Mouse (Mus musculus): ENCODE data around the gene Lipt1.

Lipt1 gene

DNA sequence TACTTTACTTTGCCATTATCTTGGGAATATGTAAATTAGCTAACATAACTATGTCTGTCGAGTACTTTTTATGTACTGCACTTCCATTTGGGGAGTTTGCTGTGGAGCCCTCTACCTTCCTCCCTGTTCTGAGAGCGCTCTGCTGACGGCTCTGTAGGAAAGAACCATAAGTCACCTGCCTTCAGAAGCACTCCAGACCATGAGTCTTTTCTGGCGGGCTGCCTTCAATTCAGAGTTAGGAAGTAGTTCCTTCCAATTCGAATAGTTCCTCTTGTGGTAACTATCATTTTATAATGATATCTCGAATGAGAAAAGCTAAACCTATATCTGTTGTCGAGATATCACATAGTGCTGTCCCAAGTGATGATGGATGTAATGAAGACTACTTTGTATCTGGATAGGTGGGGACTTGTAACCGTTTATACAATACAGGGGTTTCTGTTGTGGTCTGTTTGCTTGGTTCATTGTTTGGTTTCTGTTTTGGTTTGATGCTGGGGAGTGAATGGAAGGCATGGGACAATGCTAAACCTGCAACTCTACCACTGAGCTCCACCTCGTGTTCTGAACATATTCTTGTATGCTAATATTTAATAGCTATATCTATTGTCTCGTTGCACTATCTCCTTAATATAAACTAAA lies 3.7 kb upstream of the Lipt1 start:
- Histone ChIP-seq H3K4me3 (replicated peaks; ENCODE audit: low read length) (no peak overlapping the region), H3K36me3 (ENCODE audit: insufficient read depth, low read length) (no peaks in the 10 kb centered on the region), H3K27me3 (ENCODE audit: insufficient read depth, low read length) (peaks cover 7% of the 10 kb centered on the region), H3K9me3 (ENCODE audit: low read length) (no peaks in the 10 kb centered on the region), H3K4me1 (replicated peaks; ENCODE audit: low read depth, low read length) (peaks cover 25% of the 10 kb centered on the region)
- no peak for TF ChIP-seq NANOG (IDR thresholded peaks at IDR 0.05; ENCODE audit: borderline replicate concordance, low read length)
- no peak for TF ChIP-seq CTCF (conservative IDR thresholded peaks at IDR 0.05; ENCODE audit: low read length)
- no peak for TF ChIP-seq POU5F1 (IDR thresholded peaks at IDR 0.05; ENCODE audit: borderline replicate concordance, low read length)

DNA sequence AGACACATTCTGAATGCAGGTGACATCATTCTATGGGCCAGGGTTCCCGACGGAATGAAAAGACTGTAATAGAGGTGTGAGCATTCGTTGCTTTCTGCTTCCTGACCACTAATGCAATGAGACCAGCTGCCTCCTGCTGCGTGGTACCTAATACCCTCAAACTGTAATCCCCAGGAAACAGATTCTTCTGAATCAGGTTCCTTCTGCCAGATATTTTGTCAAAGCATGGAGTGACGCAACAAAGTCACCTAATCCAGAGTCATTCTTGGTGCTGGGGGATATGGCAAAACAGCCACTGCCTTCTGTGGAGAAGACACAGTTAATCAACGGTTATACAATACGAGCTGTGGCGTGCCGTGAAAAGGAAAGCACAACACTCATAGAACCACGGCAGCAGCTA lies 2.9 kb upstream of the Lipt1 start:
- no peak for TF ChIP-seq POU5F1 (IDR thresholded peaks at IDR 0.05; ENCODE audit: borderline replicate concordance, low read length)
- no peak for TF ChIP-seq CTCF (conservative IDR thresholded peaks at IDR 0.05; ENCODE audit: low read length)
- no peak for TF ChIP-seq NANOG (IDR thresholded peaks at IDR 0.05; ENCODE audit: borderline replicate concordance, low read length)
- no peaks in the 10 kb centered on the region for H3K9me3 ChIP-seq (ENCODE audit: low read length)
- peaks cover 31% of the 10 kb centered on the region for H3K4me1 ChIP-seq (replicated peaks; ENCODE audit: low read depth, low read length)
- H3K4me3 ChIP-seq (replicated peaks; ENCODE audit: low read length): no peak overlapping the region
- peaks cover 7% of the 10 kb centered on the region for H3K27me3 ChIP-seq (ENCODE audit: insufficient read depth, low read length)
- H3K36me3 ChIP-seq (ENCODE audit: insufficient read depth, low read length): no peaks in the 10 kb centered on the region

DNA sequence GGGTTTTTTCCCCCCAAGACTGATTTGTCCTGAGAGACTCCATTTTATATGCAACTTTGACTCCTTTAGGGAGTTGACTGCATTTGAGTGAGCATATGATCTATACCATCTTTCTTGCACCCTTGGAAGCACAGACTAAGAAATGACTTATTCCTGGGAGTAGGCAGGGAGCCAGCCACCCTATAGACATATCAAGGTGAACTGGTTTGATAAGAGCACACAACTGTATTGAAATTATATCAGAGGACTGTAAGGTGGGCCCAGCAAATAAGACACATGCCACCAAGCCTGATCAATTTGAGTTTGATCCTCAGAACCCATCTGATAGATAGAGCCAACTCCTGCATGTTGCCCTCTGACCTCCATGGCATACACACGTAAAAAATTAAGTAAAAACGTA lies 2.2 kb upstream of the Lipt1 start:
- H3K36me3 ChIP-seq (ENCODE audit: insufficient read depth, low read length): 0 out of 2 replicates have a peak, but pooled peaks cover 4% of the 10 kb centered on the region
- H3K27me3 ChIP-seq (ENCODE audit: insufficient read depth, low read length): peaks cover 7% of the 10 kb centered on the region
- no peak for TF ChIP-seq POU5F1 (IDR thresholded peaks at IDR 0.05; ENCODE audit: borderline replicate concordance, low read length)
- TF ChIP-seq CTCF (conservative IDR thresholded peaks at IDR 0.05; ENCODE audit: low read length): no peak
- TF ChIP-seq NANOG (IDR thresholded peaks at IDR 0.05; ENCODE audit: borderline replicate concordance, low read length): no peak
- peaks cover 27% of the 10 kb centered on the region for H3K4me1 ChIP-seq (replicated peaks; ENCODE audit: low read depth, low read length)
- H3K4me3 ChIP-seq (replicated peaks; ENCODE audit: low read length): no peak overlapping the region
- no peaks in the 10 kb centered on the region for H3K9me3 ChIP-seq (ENCODE audit: low read length)

DNA sequence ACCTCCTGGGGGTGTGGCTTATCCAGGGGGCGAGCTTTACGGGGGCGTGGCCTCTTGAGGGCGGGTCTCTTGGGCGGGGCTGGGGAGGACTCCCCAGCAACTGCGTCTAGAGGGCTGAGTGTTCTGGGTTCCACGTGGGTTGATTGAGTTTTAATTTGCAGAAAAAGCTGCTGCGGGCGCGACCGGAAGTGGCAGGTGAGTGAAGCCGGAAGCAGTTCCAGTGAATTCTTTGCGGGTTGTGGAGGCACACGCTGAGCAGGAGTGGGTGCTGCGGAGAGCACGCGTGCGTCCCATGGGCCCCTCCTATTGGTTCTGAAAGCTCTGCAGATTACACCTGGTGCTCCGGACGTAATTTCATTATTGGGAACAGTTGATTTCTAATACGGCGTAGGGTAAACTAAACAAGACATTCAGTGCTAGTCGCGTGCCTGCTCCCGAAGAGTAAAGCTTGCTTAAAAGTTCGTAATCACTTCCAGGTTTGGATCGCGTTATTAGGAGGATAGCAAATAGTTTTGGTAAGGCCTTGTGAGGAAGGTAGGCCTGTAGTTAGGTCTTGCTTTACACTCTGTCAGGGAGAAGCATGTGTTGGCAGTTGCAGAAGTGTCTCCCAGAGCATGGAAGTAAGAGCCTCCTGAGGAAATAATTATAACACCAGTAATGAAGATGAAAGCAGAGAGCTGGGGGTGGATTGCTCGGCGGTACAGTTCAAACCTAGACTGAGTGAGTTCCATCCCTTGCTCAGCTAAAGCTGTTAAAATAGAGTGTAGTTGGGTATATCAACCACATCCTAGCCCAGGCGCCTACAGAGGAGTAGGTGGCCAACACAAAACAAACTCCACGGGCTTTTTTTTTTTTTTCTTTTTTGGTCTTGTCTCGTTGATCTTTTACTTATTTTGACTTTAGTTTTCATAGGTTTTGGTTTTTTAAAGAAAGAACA lies 861 bp downstream of the Lipt1 start:
- TF ChIP-seq POU5F1 (IDR thresholded peaks at IDR 0.05; ENCODE audit: borderline replicate concordance, low read length): no peak
- no peak for TF ChIP-seq NANOG (IDR thresholded peaks at IDR 0.05; ENCODE audit: borderline replicate concordance, low read length)
- no peak for TF ChIP-seq CTCF (conservative IDR thresholded peaks at IDR 0.05; ENCODE audit: low read length)
- Histone ChIP-seq H3K27me3 (ENCODE audit: insufficient read depth, low read length) (peaks cover 7% of the 10 kb centered on the region), H3K9me3 (ENCODE audit: low read length) (no peaks in the 10 kb centered on the region), H3K4me1 (replicated peaks; ENCODE audit: low read depth, low read length) (peaks cover 28% of the 10 kb centered on the region), H3K36me3 (ENCODE audit: insufficient read depth, low read length) (peaks cover 30% of the 10 kb centered on the region), H3K4me3 (replicated peaks; ENCODE audit: low read length) (peak overlapping the region; percentile 81)

DNA sequence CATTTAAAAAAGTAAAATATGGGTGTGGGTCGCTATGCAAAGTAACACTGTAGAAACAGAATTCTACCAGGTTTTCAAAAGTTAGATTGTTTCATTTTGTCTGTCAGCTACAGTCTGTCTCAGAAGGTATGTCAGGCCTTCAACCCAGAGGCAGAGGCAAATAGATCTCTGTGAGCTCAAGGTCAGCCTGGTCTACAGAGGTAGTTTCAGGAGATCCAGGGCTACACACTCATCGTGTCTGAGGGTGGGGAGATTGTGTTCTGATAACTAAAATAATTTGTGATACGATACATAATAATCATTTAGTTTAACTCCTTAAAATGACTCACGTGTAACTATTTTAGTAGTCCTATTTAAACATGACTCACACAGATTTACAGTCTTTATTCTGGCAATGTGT lies 1.6 kb downstream of the Lipt1 start:
- H3K9me3 ChIP-seq (ENCODE audit: low read length): no peaks in the 10 kb centered on the region
- no peak for TF ChIP-seq NANOG (IDR thresholded peaks at IDR 0.05; ENCODE audit: borderline replicate concordance, low read length)
- peaks cover 33% of the 10 kb centered on the region for H3K4me1 ChIP-seq (replicated peaks; ENCODE audit: low read depth, low read length)
- H3K36me3 ChIP-seq (ENCODE audit: insufficient read depth, low read length): peaks cover 38% of the 10 kb centered on the region
- peaks cover 7% of the 10 kb centered on the region for H3K27me3 ChIP-seq (ENCODE audit: insufficient read depth, low read length)
- peak overlapping the region; percentile 81 for H3K4me3 ChIP-seq (replicated peaks; ENCODE audit: low read length)

DNA sequence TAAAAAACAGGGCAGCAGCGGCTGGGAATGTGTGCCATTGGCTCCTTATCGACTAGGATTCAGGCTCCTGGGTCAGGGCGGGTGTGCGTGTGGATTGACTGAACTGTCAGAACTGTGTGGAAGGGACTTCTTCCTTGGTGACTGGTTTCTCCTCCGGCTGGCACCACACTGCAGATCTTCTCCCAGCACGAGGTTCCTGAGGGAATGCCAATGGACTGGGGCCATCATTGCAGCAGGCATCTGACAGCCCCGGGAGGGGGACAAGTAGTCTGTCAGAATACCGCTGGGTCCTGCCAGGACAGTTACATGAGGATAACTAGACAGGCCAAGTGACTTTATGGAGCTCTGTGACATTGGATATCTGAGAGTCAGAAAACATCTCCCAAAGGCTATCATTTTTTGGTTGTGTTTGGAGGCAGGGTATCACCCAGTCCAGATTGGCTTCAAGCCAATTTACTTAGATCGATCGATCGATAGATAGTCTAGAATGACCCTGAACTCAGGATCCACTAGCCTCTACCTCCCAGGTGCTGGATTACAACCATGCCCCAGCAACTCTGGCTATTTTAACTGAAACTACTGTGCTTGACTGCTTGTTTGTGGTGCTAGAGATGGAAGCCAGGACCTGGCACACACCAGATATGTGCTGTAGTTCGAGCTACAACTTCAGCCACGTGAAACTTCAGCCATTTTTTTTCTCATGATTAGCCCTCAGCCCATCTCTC lies 6.4 kb downstream of the Lipt1 start:
- Histone ChIP-seq H3K4me3 (replicated peaks; ENCODE audit: low read length) (no peak overlapping the region), H3K36me3 (ENCODE audit: insufficient read depth, low read length) (peaks cover 80% of the 10 kb centered on the region), H3K4me1 (replicated peaks; ENCODE audit: low read depth, low read length) (peaks cover 21% of the 10 kb centered on the region), H3K27me3 (ENCODE audit: insufficient read depth, low read length) (no peaks in the 10 kb centered on the region), H3K9me3 (ENCODE audit: low read length) (no peaks in the 10 kb centered on the region)
- TF ChIP-seq CTCF (conservative IDR thresholded peaks at IDR 0.05; ENCODE audit: low read length) (no peak), POU5F1 (IDR thresholded peaks at IDR 0.05; ENCODE audit: borderline replicate concordance, low read length) (no peak), NANOG (IDR thresholded peaks at IDR 0.05; ENCODE audit: borderline replicate concordance, low read length) (no peak)

DNA sequence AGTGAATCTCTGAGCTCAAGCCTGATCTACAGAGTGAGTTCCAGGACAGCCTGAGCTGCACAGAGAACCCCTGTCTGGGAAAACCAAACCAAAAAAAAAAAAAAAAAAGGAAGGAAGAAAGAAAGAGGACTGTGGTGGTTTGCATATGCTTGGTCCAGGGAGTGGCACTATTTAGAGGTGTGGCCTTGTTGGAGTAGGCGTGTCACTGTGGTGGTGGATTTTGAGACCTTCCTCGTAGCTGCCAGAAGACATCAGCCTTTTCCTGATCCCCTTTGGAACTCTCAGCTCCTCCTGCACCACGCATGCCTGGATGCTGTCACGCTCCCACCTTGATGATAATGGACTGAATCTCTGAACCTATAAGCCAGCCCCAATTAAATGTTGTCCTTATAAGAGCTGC lies 11.9 kb downstream of the Lipt1 start:
- peaks cover 22% of the 10 kb centered on the region for H3K4me1 ChIP-seq (replicated peaks; ENCODE audit: low read depth, low read length)
- no peaks in the 10 kb centered on the region for H3K27me3 ChIP-seq (ENCODE audit: insufficient read depth, low read length)
- no peak overlapping the region for H3K4me3 ChIP-seq (replicated peaks; ENCODE audit: low read length)
- no peaks in the 10 kb centered on the region for H3K9me3 ChIP-seq (ENCODE audit: low read length)
- TF ChIP-seq CTCF (conservative IDR thresholded peaks at IDR 0.05; ENCODE audit: low read length): no peak
- no peak for TF ChIP-seq POU5F1 (IDR thresholded peaks at IDR 0.05; ENCODE audit: borderline replicate concordance, low read length)
- TF ChIP-seq NANOG (IDR thresholded peaks at IDR 0.05; ENCODE audit: borderline replicate concordance, low read length): no peak
- H3K36me3 ChIP-seq (ENCODE audit: insufficient read depth, low read length): peaks cover 83% of the 10 kb centered on the region

DNA sequence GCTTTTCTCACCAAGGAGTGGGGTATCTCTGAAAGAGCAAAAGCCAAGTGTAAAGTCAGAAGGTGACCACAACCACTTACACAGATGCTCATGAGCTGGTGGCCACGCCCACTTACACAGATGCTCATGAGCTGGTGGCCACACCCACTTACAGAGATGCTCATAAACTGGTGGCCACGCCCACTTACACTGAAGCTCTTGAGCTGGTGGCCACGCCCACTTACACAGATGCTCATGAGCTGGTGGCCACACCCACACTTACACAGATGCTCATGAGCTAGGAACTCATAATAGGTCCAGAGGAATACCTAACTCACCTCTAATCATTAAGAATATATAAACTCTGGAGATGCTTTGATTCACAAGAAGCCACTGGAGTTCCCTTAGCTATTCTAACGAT lies 12.9 kb downstream of the Lipt1 start:
- Histone ChIP-seq H3K36me3 (ENCODE audit: insufficient read depth, low read length) (peaks cover 75% of the 10 kb centered on the region), H3K9me3 (ENCODE audit: low read length) (no peaks in the 10 kb centered on the region), H3K27me3 (ENCODE audit: insufficient read depth, low read length) (no peaks in the 10 kb centered on the region), H3K4me3 (replicated peaks; ENCODE audit: low read length) (no peak overlapping the region), H3K4me1 (replicated peaks; ENCODE audit: low read depth, low read length) (peaks cover 28% of the 10 kb centered on the region)
- TF ChIP-seq CTCF (conservative IDR thresholded peaks at IDR 0.05; ENCODE audit: low read length) (no peak), NANOG (IDR thresholded peaks at IDR 0.05; ENCODE audit: borderline replicate concordance, low read length) (no peak), POU5F1 (IDR thresholded peaks at IDR 0.05; ENCODE audit: borderline replicate concordance, low read length) (no peak)

Data from E14TG2a.4 (cell line).